Mouse (Mus musculus) G1E (cell line): ENCODE measurements at regions not wholly inside any gene's neighbourhood (a gene's known extent, or its start where the extent isn't known, plus 50 kb on each side); places are given as distances from the start of the nearest gene placed in this dataset.

Source experiments
- CTCF ChIP-seq: IDR thresholded peaks from 2 replicates; pipeline ENCODE4 v1.5.1; 2012; ENCODE audit warnings: low read depth, low read length, inconsistent platforms, mixed read lengths
- GATA1 ChIP-seq: IDR thresholded peaks from 2 replicates; pipeline ENCODE4 v1.6.1; 2012; ENCODE audit warnings: borderline replicate concordance, low read length, inconsistent platforms, mixed read lengths

DNA sequence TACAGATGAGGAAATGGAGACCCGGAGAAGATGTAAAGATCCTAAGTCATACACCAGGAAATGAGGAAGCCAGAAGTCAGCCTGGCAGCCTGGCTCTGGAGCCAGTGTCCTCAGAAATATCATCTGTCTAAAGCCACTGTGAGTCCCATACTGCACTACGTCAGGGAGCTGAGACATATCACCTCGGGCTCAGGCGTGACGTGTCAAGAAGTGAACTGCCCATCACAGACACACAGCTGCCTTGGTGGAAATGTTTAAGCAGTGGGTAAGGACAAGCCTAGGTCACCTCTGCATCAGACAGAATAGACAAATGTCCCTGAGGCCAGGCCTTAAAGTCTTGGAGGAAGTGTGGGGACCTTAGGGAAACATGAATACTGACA lies 88.0 kb upstream of the Zmiz1 start:
- no peak for TF ChIP-seq CTCF
- no peak for TF ChIP-seq GATA1
